8 mouse cellular contexts compared by ENCODE assay signal in genomic region chr6:37617431-37618011, GRCm38 (mm10).
DNase-seq lines count a peak whose midpoint lies in the region; ATAC-seq lines count a peak whose summit lies in the region.

No protein-coding gene starts in this region.

- H3K4me3 ChIP-seq in embryonic facial prominence, embryonic 11.5 days (ENCODE audit: low read depth, low read length): no peak overlapping the region

- H3K4me1 ChIP-seq in embryonic facial prominence, embryonic 11.5 days (ENCODE audit: control insufficient read depth, insufficient read depth, low read length): no peaks in the 10 kb centered on the region

- no peak overlapping the region for H3K9ac ChIP-seq in embryonic facial prominence, embryonic 11.5 days (replicated peaks; ENCODE audit: low read length)

- WGBS in embryonic facial prominence, embryonic 11.5 days: 15% methylated on average over 10 of the region's 10 CpGs

- no peaks in the 10 kb centered on the region for H3K27me3 ChIP-seq in embryonic facial prominence, embryonic 11.5 days (ENCODE audit: control insufficient read depth, insufficient read depth, low read length)

- no peaks in the 10 kb centered on the region for H3K36me3 ChIP-seq in embryonic facial prominence, embryonic 11.5 days (replicated peaks; ENCODE audit: control insufficient read depth, insufficient read depth, low read depth, low read length)

- H3K27ac ChIP-seq in embryonic facial prominence, embryonic 11.5 days (replicated peaks; ENCODE audit: low read depth, low read length): no peak overlapping the region

- peak; percentile 63 for ATAC-seq in embryonic facial prominence, embryonic 11.5 days (replicated peaks; ENCODE audit: insufficient number of reproducible peaks, low FRiP score, low TSS enrichment, low read depth)
- peak; percentile 77 for ATAC-seq in megakaryocyte-erythroid progenitor cell, adult 5-6 weeks (replicated peaks; ENCODE audit: low FRiP score, low TSS enrichment, poor library complexity, severe bottlenecking)

- DNase-seq in urinary bladder, postnatal 25 days (ENCODE audit: low spot score): peak; percentile 38
- no peak for DNase-seq in urinary bladder, postnatal 4 days (ENCODE audit: low spot score in 2 of 2)
- peak; percentile 85 for DNase-seq in embryonic facial prominence, embryonic 11.5 days (ENCODE audit: low spot score)
- DNase-seq in kidney, postnatal 14 days: peak; percentile 68
- DNase-seq in cerebellum, adult 11-12 months: no peak
- no peak for DNase-seq in right cerebral cortex, postnatal 10 days (ENCODE audit: low spot score in 2 of 2)
- DNase-seq in thymus, postnatal 25 days: no peak

- H3K9me3 ChIP-seq in embryonic facial prominence, embryonic 11.5 days (replicated peaks; ENCODE audit: control insufficient read depth, low read length): no peaks in the 10 kb centered on the region

- no peak overlapping the region for H3K4me2 ChIP-seq in embryonic facial prominence, embryonic 11.5 days (ENCODE audit: low read depth, low read length)

Comparison
In these comparisons a context has a peak if more than half of its experiments do, and no peak if none do; other contexts are left out.
1. DNase-seq: peak in urinary bladder, postnatal 25 days (single experiment), embryonic facial prominence, embryonic 11.5 days (single experiment) and kidney, postnatal 14 days (single experiment); none in urinary bladder, postnatal 4 days (0 of 2), cerebellum, adult 11-12 months (single experiment), right cerebral cortex, postnatal 10 days (0 of 2) and thymus, postnatal 25 days (single experiment).